Mouse (Mus musculus) ES-Bruce4 (cell line): ENCODE measurements around the gene Vmn1r199.

Experiments used
- CTCF ChIP-seq: IDR thresholded peaks from one replicate; pipeline ENCODE4 v1.8.1; 2011; ENCODE audit warnings: low read depth, low read length
- POLR2A ChIP-seq: IDR thresholded peaks from one replicate; pipeline ENCODE4 v1.8.1; 2011; ENCODE audit warnings: low read length; ENCODE audit not compliant: insufficient read depth

DNA sequence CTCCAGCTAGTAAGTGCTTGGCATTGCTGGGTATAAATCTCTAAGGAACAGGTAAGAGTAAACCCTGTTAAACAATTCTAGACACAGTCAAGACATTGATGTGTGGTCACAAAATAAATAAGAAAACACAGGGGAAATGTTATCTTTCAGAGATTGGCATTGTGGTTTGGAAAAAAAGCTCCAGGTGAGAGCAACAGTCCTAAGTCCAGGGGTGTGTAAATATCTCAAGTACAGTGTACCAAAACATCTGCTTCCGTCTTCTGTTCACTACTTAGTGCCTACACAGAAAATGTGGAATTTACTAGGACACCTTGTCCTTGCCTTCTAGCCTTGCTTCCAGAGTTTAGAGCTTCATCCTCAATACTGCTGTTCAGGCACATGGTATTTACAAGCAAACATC is 7.4 kb downstream of the Vmn1r199 start:
- TF ChIP-seq POLR2A (no peak), CTCF (no peak)
